Mouse (Mus musculus) c-Kit-negative CD71-positive TER-119-positive erythroid progenitor cells, embryonic 14.5 days (primary cell): ENCODE measurements around the gene Mapkapk3.

Source experiments
- DNase-seq: peaks from one replicate; pipeline ENCODE4 v3.0.0-alpha.2; 2013; ENCODE audit warnings: low read depth, low spot score

Mapkapk3 gene

DNA sequence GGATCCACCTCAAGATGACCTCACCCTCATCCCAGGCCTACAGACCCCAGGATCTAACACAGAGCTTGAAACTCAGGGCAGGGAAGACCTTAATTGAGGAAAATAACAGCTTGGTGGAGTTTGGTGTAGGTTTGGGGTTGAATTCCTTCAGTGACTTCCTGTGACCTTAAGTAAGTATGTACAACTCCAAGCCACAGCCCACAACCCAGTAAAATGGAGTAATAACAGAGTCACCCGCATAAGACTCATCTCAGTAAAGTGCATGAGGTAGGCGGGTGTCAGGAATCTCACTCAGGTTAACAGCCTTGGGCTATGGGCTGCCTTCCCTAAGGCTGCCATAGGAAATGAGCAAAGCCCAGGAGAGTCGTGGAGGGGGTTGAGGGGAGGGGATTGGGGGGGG is 24.9 kb downstream of the Mapkapk3 start:
- DNase-seq = no peak

DNA sequence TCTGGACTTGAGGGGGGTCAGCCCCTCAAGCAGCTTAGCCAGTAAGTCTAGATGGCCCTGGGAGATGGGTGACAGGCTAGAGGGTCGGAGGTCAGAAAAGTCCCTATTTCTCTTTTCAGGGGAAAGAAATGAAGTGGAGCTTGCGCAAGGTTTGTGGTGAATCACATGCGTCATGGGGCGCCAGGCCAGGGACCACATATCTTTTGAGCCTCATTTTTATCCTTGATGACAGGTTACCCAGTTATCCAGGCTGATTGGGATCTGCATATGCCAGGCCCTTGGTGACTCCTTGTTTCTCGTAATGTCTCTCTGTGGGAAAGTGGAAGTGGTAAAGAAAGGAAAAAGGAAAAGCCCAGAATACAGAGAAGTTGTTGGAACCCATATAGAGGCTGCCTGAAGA is 25.8 kb downstream of the Mapkapk3 start:
- DNase-seq = no peak

- no peak for DNase-seq
Measured at GRCm38 (mm10) chr9:107262375-107262774, 27.3 kb downstream of the Mapkapk3 start.

DNA sequence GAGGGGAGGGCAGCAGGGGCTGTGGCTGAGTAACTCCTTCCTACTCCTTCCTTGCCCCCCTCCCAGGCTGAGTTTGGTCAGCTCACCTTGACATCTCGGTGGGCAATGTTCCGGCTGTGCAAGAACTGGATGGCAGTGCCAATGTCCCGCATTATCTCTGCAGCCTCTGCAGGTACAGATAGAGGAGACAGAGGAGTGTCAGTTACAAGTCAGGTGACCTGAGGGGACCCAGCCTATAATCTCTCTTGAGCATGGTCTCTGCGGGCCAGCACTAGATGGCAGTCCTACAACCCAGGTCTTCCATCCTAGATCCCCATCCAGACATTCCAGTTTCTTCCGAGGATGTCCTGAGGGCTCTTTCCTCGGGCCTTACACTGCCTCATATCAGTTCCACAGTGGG is 27.9 kb downstream of the Mapkapk3 start:
- no peak for DNase-seq

DNA sequence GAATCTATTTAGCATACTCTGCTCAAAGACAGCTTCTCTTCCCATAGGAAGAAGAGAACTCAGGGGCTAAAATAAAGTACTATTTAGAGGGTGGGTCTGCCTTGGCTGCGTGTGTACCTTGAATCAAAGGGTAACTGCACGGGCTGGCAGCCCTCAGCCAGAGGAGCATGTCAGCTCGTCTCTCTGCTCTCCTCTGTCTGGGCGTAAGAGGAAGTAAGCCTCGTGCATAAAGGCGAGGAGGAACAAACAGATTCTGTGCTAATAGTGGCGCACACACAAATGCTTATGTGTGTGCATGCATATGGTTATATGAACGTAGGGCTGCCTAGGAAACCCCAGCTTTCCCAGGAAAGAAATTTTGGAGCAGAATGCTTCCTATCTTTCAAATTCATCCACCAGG is 28.8 kb downstream of the Mapkapk3 start:
- no peak for DNase-seq

- no peak for DNase-seq
Measured at GRCm38 (mm10) chr9:107260429-107260828, 29.2 kb downstream of the Mapkapk3 start.

DNA sequence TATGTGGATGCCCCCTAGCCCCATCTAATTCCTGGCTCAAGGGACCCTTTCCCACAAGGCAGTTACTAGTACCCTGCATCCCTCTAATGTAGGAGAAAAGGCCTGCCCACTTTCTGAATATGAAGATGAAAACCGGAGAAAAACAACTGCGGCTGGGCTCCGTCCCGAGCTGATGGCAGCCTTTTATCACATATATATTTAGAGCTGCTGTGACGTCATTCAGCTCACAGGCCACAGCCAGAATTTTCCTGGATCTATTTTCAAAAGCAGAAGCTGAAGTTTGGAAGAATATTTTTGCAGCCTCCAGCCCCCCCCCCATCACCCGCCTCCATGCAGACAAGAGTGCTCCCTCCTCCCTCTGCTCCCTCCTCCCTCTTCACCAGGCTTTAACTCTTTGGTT is 30.1 kb downstream of the Mapkapk3 start:
- no peak for DNase-seq

DNA sequence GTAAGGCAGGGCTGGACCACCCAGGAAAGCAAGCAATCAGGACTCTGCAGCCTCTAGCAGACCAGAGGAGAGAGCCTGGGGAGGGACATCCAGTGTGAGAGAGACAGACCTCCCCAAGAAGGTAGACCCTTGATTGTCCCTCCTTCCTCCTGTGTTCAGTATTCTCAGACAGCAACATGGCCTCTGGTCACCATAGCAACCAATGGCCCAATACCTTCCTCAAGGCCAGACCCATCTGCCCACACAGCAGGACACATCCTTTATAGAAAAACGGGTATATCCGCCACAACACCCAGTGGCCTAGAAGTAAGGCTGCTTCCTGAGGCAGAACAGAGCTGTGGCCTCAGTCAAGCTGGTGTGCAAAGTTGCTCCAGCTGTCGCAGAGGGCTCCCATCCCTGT is 34.1 kb downstream of the Mapkapk3 start:
- DNase-seq = no peak

GRCm38 (mm10) chr9:107254925-107255324 is 34.8 kb downstream of the Mapkapk3 start:
- DNase-seq = no peak

- no peak for DNase-seq
Measured at GRCm38 (mm10) chr9:107254476-107254875, 35.2 kb downstream of the Mapkapk3 start.

DNA sequence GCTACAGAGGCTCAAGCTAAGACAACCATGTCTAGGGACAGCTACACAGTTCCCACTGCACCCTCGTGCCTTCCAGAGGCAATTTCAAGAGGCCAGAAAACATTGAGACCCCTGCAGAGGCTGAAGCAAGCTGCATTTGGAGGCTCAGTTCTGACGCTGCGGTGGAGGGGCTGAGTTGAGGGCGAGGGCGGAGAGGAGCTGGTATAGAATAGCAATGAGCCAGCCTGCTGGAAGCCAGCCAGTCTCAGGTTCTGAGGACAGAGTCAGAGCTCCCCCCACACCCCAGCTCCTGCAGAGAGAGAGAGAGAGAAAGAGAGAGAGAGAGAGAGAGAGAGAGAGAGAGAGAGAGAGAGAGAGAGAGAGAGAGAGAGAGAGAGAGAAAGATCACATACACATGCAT is 37.5 kb downstream of the Mapkapk3 start:
- no peak for DNase-seq

DNA sequence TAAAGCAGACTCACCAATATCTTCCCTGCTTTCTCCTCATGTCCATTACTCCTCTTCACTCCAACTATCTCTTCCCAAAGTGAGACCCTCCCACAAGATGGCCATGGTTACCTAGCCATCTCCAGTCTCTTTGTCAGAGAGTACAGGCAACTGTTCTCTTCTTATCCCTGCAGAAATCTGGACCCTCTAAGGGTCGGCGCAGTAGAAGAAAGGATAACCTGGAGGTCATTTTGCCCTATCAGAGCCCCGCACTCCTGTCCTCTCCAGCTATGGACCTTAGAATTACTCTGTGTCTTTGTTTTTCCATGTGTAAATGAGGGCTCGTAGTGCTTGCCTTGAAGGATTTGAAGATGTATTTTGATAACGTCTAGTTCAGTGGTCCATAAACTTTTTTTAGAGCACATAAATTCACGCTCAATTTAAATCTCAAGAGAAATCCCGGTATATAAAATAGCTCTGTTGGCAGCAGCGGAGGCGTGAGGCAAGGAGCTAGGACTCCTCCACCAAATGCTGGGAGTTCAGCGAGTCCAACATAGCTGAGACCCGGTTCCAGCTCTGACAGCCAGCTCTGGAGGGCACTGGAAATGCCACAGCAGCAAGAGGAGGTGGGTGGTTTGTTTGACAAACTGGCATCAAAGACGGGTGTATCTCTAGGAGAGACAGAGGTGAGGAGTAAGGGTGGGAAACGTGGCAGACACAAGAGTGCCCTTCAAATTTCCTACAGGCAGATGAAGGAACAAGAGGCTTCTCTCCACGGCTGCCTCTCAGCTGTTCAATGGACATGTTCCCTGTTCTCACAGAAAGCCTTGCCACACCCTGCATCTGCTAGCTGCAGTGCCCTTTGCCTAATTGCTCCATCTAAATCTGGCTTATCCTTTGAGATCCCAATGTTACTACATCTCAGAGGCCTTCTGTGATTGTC is 39.0 kb downstream of the Mapkapk3 start:
- DNase-seq = no peak

- DNase-seq = no peak
Measured at GRCm38 (mm10) chr9:107249154-107249553, 40.5 kb downstream of the Mapkapk3 start.

GRCm38 (mm10) chr9:107246170-107246569 is 43.5 kb downstream of the Mapkapk3 start:
- DNase-seq = no peak

- no peak for DNase-seq
Measured at GRCm38 (mm10) chr9:107245311-107245710, 44.4 kb downstream of the Mapkapk3 start.

DNA sequence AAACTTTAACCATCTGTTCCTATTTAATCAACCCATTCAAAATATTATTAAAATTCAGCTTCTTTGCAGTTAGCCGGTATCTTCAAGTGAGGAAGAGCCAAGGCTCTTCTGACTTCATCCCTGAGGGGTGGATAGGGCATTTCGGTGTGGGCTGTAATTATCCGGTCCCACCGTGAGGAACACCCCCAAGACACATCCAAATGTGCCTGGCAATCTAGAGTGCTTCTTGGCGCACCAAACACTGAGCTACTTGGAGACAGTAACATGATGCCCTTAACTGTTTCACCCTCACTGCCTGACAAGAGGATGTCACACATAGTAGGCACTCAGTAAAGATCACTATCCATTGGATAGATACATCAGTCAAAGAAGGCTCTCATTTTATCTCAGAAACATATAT is 53.5 kb downstream of the Mapkapk3 start:
- DNase-seq = no peak

GRCm38 (mm10) chr9:107235261-107235660 is 54.4 kb downstream of the Mapkapk3 start:
- no peak for DNase-seq

DNA sequence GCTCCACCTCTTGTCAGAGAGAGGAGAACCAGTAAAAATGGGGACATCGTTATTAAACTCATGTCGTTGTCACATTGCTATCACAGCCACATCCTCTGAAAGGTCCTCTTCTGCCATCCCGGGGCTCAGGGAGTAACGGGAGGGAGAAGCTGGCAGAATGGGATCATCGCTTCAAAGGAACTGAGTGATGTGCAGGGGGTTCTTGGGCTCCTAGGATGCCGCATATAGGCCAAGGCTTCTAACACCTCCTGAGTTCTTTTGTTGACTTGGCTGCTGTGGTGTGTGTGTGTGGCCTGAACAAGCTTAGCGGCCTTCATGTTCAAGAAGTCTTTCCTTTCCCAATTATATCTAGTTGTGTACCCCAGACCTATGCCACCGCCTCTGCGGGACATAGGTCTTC is 57.5 kb downstream of the Mapkapk3 start:
- no peak for DNase-seq

DNA sequence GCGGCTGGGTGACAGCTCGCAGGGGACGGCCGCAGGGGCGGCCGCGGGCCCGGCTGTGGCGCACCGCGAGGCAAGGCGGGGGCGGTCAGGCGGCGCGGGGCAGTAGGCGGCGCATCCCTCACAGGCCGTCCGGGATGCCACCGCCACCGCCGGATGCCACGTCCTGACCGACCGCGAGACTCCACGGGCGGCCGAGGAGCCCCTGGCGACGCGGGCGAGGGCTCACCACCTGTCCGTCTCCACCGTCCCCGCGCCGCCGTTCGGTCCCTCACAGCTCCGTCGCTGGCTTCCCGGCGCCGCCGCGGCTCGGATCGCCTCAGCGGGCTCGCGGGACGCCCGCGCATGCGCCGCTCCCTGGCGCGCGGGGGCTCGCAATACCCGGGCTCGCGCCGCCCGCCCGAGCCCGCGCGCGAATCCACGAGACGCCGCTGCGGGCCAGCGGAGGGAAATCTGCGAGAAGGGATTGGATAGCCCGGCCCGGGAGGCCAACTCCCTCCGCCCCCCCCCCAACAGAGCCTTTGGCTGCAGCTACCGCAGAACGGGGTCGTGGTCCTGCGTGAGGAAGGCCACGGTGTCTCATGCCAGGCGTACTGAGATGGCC is 58.0 kb downstream of the Mapkapk3 start, which contains the start of gene Dock3:
Gene Dock3, minus strand, starts transcription at position 371 of the 601 bp plus-strand sequence.
- DNase-seq = no peak

GRCm38 (mm10) chr9:107230991-107231538 is 58.6 kb downstream of the Mapkapk3 start:
- no peak for DNase-seq

GRCm38 (mm10) chr9:107224597-107224996 is 65.1 kb downstream of the Mapkapk3 start:
- no peak for DNase-seq
